Mouse (Mus musculus) small intestine, adult 2 months (tissue): ENCODE data around the gene Tmem108.

ENCODE experiments used
- CTCF ChIP-seq: fragments of 200-500 bp; IDR thresholded peaks from 2 replicates; pipeline ENCODE4 v1.5.1; 2012; ENCODE audit warnings: low read depth, mild to moderate bottlenecking, control low read depth, inconsistent platforms, low read length, moderate library complexity, mixed read lengths; ENCODE audit not compliant: insufficient replicate concordance, insufficient read length; ENCODE audit errors: extremely low read depth
- POLR2A ChIP-seq: fragments of 200-500 bp; IDR thresholded peaks from 2 replicates; pipeline ENCODE4 v1.6.1; 2012; ENCODE audit warnings: low read depth, mild to moderate bottlenecking, control low read depth, inconsistent platforms, low read length, moderate library complexity

GRCm38 (mm10) chr9:103623560-103624316 is 137.9 kb downstream of the Tmem108 start:
- TF ChIP-seq CTCF (no peak), POLR2A (no peak)
